Mouse (Mus musculus) embryonic fibroblast, embryonic 13.5 days (primary cell): Measurements from ENCODE around the gene Wdr25.

Experiments used
- CTCF ChIP-seq: IDR thresholded peaks from 2 replicates; pipeline ENCODE4 v1.5.1; 2011; ENCODE audit warnings: mild to moderate bottlenecking, control low read depth, low read length, moderate library complexity, borderline replicate concordance; ENCODE audit not compliant: insufficient read depth
- POLR2A ChIP-seq: IDR thresholded peaks from 2 replicates; pipeline ENCODE4 v1.6.1; 2011; ENCODE audit warnings: low read depth, mild to moderate bottlenecking, control low read depth, low read length, moderate library complexity

DNA sequence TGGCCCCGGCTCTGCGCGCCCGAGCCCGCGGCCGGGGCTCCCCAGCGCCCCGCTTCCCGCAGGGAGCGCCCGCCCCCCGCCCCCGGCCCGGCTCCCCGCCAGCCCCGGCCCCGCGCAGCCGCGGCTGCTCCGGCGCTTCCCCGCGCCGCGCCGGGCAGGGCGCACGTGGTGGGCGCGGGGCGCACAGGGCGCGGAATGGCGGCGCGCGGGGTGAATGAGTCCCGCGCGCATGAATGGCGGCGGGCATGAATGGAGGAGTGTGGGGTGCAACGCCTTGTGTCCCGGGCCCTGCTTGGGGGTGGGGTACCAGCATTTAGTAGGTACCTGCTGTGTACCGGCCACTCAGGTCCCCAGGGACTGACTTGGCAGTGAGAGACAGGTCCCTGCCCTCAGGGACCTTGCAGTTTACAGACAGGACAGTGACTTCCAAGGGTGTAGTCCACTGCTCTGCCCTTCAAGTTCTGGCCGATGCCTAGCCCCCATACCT, 174.8 kb downstream of the Wdr25 start, which contains the start of gene Begain:
- no peak for TF ChIP-seq POLR2A
- no peak for TF ChIP-seq CTCF
